Mouse (Mus musculus) midbrain, embryonic 15.5 days (tissue): ENCODE measurements around the gene Nosip. TPM values are rescaled to one million over a fixed set of nuclear protein-coding genes. Genes with fewer than 3 reads are reported as not detected.
"Not testable (repeated sequence)": the region's sequence is repeated elsewhere in the genome, so short reads cannot be mapped to it uniquely, and the experiment has no call there.

Source experiments
- ATAC-seq: fragments of 200-750 bp; cut with Nextera tagmentation; replicated peaks from 2 replicates; pipeline ENCODE4 v1.8.0; 2017; ENCODE audit warnings: moderate TSS enrichment
- H3K27ac ChIP-seq: fragments of 300-500 bp; sonication (generic); 2 replicates; pipeline ENCODE4 v1.5.1; 2015; ENCODE audit warnings: mild to moderate bottlenecking, inconsistent platforms
- H3K27me3 ChIP-seq: fragments of 300-500 bp; sonication (generic); replicated peaks from 2 replicates; pipeline ENCODE4 v1.6.1; 2015; ENCODE audit warnings: inconsistent platforms
- H3K36me3 ChIP-seq: fragments of 300-500 bp; sonication (generic); replicated peaks from 2 replicates; pipeline ENCODE4 v1.6.1; 2015; ENCODE audit warnings: inconsistent platforms
- H3K4me1 ChIP-seq: fragments of 300-500 bp; sonication (generic); 2 replicates; pipeline ENCODE4 v1.6.1; 2015; ENCODE audit warnings: inconsistent platforms
- H3K4me2 ChIP-seq: fragments of 300-500 bp; sonication (generic); 2 replicates; pipeline ENCODE4 v1.6.1; 2015; ENCODE audit warnings: inconsistent platforms, mild to moderate bottlenecking, moderate library complexity
- H3K4me3 ChIP-seq: fragments of 300-500 bp; sonication (generic); 2 replicates; pipeline ENCODE4 v1.5.1; 2015; ENCODE audit warnings: mild to moderate bottlenecking, inconsistent platforms
- H3K9ac ChIP-seq: fragments of 300-500 bp; sonication (generic); 2 replicates; pipeline ENCODE4 v1.6.1; 2015; ENCODE audit warnings: mild to moderate bottlenecking, inconsistent platforms
- H3K9me3 ChIP-seq: fragments of 300-500 bp; sonication (generic); 2 replicates; pipeline ENCODE4 v1.6.1; 2016; ENCODE audit warnings: inconsistent platforms
- WGBS: fragments of 180-500 bp; shearing (Covaris S2); methylation state at CpG from one replicate; pipeline ENCODE4 v1.1.7; 2015; ENCODE audit warnings: mixed read lengths; 5-methylcytosine and 5-hydroxymethylcytosine counted together
- polyA plus RNA-seq: library from polyadenylated mRNA; unstranded; fragments of >200 nt; fragmentation: Nextera tagmentation; extraction: Ambion mirVana; gene quantifications from 2 replicates; pipeline ENCODE4 v1.2.1, GENCODE M21; 2015

The Nosip gene
- 67.2 and 72.1 TPM in 2 replicates for polyA plus RNA-seq

DNA sequence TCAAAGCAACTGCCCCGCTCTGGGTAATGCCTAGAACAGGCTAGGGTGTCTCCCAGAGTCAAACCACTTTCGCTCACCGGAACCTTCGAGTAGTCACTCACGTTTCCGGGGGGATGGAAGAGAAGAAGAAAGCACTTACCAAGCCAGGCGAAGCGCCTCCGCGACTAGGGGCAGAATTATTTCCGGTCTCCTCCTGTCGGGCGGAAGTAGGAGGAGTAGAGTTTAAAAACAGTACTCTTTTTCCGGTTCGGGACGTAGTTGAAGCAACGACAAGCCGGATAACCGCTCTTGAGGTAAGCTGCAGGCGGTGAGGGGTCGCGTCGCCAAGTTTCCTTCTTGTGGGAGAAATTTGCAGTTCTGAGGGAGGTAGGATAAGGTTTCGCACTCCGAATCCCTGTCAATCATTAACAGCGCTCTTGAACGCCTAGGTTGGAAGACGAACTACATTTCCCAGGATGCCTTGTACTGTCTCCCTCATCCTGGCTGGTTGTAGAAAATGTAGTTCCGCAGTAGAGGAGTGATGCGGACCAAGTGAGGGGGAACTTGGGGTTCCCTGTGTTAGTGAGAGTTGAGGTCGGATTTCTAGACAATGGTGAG is at the start of gene Nosip, which contains the start of gene Prrg2:
Gene Nosip, plus strand, starts transcription at position 191 of the 597 bp plus-strand sequence.
Gene Prrg2, minus strand, starts transcription at position 439 of the 597 bp plus-strand sequence.
- peak within 1 kb of the TSS; percentile 92 for H3K27ac ChIP-seq
- under 1% methylated on average over 31 of the region's 31 CpGs for WGBS
- ATAC-seq: peak; percentile 85
- peak within 1 kb of the TSS; percentile 62 for H3K4me3 ChIP-seq
- peaks cover 49% of the 10 kb centered on the region for H3K4me1 ChIP-seq
- H3K36me3 ChIP-seq: no peaks in the 10 kb centered on the region
- H3K4me2 ChIP-seq: peak within 1 kb of the TSS; percentile 64
- no peaks in the 10 kb centered on the region for H3K9me3 ChIP-seq
- H3K9ac ChIP-seq: peak within 1 kb of the TSS; percentile 54
- no peaks in the 10 kb centered on the region for H3K27me3 ChIP-seq

DNA sequence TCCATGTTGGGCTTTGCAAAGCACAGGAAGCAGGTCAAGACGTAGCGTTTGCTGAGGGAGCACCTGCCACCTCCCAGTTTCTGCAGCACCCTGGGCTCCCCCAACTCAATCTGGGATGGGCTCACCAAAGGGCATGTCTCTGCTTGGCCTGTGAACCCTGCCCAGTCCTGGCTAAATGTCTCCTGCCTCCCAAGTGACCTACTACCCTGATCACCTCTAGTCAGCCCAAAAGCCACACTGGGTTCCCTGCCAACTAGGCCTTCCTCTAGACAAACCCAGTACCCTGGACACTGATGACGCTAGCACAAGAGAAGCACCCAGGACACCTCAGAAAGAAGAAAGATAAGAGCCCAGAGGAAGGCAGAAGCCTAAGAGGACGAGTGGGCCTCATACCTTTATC is 49.4 kb upstream of the Nosip start:
- Histone ChIP-seq H3K4me1 (peaks cover 23% of the 10 kb centered on the region), H3K27me3 (no peaks in the 10 kb centered on the region), H3K9ac (no peak overlapping the region), H3K4me2 (no peak overlapping the region), H3K27ac (no peak overlapping the region), H3K4me3 (no peak overlapping the region), H3K9me3 (no peaks in the 10 kb centered on the region), H3K36me3 (peaks cover 41% of the 10 kb centered on the region)
- no peak for ATAC-seq
- WGBS: 87% methylated on average over 4 of the region's 4 CpGs

DNA sequence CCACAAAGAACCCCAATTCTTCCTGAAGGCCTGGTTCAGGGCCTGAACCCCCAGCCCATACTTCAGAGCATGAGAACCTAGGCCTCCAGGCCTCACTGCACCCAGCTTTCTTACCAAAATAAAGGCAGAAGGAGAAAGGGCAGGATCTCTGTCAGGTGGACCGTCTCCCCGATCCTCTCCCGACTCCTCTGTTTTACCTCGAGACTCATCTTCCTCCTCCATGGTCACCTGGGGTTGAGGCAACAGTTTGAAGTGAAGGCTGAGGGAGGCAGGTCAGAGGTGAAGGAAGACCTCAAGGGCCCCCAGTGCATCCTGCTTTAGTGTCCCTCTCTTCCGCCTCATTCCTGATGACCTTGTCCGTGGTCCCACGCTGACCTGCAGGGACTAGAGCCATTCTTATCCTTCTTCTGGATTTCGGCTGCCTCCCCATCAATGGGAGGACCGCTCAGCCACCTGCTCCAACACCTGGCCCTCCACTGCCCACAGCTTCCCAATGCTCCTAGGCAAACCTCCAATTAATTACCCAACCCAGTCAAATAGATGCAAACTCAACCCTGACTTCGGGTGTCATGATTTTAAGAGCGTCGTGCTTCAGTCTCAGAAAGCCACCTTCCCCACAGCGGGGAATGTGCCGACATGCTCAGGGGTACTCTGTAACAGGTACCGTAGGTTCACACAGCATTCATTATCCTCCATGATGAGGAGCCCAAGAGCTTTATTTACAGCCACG is 48.7 kb upstream of the Nosip start:
- H3K4me1 ChIP-seq: peaks cover 27% of the 10 kb centered on the region
- H3K27ac ChIP-seq: no peak overlapping the region
- no peak for ATAC-seq
- H3K9ac ChIP-seq: no peak overlapping the region
- H3K27me3 ChIP-seq: no peaks in the 10 kb centered on the region
- WGBS: 98% methylated on average over 16 of the region's 16 CpGs
- no peak overlapping the region for H3K4me2 ChIP-seq
- peaks cover 34% of the 10 kb centered on the region for H3K36me3 ChIP-seq
- H3K9me3 ChIP-seq: no peaks in the 10 kb centered on the region
- H3K4me3 ChIP-seq: no peak overlapping the region

DNA sequence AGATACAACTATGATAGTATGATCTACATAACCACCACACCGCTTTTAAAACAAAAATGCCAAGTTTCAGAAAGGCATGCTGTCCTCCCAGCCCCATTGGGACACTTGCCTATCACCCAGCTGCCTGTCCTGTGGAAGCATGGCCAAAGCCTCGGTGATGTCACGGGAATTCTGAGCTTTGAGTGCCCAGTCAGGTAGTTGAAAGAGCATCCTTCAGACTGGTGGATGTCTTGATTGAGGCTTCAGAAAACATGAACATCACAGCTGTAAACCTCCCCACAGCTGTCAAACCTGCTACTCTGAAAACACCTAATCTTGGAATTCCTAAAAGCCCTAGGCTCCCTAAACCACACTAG is 48.2 kb upstream of the Nosip start:
- Histone ChIP-seq H3K9me3 (no peaks in the 10 kb centered on the region), H3K36me3 (peaks cover 30% of the 10 kb centered on the region), H3K4me1 (peaks cover 27% of the 10 kb centered on the region), H3K4me2 (no peak overlapping the region), H3K27ac (no peak overlapping the region), H3K27me3 (no peaks in the 10 kb centered on the region), H3K9ac (no peak overlapping the region), H3K4me3 (no peak overlapping the region)
- WGBS: 97% methylated on average over 3 of the region's 3 CpGs
- no peak for ATAC-seq

DNA sequence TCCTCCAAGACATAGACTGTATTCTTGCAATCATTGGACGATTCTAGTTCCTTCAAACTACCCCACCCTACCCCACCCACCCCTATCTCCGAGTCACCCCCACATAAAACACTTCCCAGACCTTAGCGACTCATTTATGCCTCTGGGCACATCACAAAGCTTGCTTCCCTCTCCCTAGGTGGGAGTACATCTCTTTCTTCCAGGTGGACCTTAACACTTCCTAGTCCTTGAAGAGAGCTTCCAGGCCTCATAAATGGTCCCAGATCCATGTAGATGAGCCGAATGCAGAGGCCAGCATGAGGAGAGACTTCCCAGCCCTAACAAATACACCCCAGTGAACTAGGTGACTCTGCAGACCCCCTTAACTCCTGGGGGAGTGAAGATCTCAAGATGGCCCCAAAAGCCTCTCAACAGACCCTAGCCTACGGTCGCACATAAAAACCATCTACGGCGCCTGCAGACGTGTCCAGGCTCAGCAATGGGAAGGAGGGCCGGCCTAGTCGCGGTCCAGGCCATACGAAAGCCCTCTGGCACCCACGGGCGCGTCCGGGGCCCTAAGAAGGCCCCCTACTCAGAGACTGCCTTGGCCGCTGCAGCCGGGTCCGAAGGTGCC is 46.8 kb upstream of the Nosip start:
- peaks cover 27% of the 10 kb centered on the region for H3K4me1 ChIP-seq
- no peak for ATAC-seq
- H3K9me3 ChIP-seq: no peaks in the 10 kb centered on the region
- WGBS: 3% methylated on average over 20 of the region's 20 CpGs
- peak overlapping the region; percentile 84 for H3K27ac ChIP-seq
- peaks cover 19% of the 10 kb centered on the region; the same call in 1 of the 2 replicates for H3K36me3 ChIP-seq
- H3K27me3 ChIP-seq: no peaks in the 10 kb centered on the region
- peak overlapping the region; percentile 92 for H3K4me3 ChIP-seq
- H3K9ac ChIP-seq: peak overlapping the region; percentile 95
- H3K4me2 ChIP-seq: peak overlapping the region; percentile 77

DNA sequence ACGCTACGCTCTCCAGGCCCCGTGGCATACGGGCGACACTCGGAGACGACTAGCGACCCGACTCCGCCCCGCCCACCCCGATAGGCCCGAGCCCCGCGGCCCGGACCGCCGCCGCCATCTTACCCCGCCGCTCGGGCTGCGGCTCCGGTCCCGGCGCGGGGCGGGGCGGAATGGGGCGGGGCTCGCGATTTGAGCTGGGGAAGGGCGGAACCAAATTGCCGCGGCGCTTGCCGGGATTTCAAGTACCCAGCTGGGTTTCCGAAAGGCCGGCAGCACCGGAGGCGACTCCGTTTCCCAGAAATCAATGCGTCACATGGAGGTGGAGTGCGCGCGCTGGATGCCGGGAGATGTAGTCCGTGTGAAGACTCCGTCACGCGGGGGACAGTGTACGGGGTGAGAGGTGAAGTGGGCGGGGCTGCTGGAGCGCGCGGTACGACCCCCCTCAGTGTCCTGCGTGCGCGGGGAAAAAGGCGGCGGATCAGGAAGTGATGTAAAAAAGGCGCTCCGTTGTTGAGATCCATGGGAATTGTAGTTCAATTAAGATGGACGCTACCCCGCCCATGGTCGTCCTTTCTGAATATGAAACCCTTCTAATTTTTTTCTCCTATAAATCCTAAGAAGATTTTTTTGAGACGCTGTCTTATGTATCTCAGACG is 46.1 kb upstream of the Nosip start, which contains the start of gene Scaf1:
Gene Scaf1, minus strand, starts transcription at position 407 of the 656 bp plus-strand sequence.
- peak; percentile 94 for ATAC-seq

DNA sequence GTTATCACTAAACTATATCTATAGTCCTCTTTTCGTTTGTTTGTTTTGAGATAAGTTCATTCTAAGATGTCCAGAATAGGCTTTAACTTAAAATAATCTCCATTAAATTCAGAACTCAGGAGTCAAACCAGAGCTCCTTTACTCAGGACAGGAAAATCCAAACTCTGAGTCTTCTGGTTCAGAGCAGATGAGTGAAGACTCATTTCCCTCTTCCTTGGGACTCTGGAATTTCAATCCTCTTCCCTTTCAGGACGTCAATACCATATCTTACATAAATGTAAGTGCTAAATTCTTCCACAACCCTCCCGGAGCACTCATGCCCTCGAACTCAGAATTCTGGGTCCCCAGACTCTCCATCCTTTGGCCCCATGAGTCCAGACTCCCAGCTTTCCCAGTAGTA is 45.5 kb upstream of the Nosip start:
- Histone ChIP-seq H3K27me3 (no peaks in the 10 kb centered on the region), H3K9ac (peak overlapping the region; percentile 38), H3K4me1 (peaks cover 27% of the 10 kb centered on the region), H3K27ac (peak overlapping the region; percentile 77), H3K9me3 (no peaks in the 10 kb centered on the region), H3K36me3 (peaks cover 17% of the 10 kb centered on the region; the same call in 1 of the 2 replicates), H3K4me2 (peak overlapping the region; percentile 77), H3K4me3 (peak overlapping the region; percentile 92)
- WGBS: 5% methylated on average over 4 of the region's 4 CpGs
- ATAC-seq: no peak

More for the DNA sequence above, 46.1 kb upstream of the Nosip start, which contains the start of gene Scaf1:
- no peaks in the 10 kb centered on the region for H3K9me3 ChIP-seq
- H3K4me2 ChIP-seq: peak within 1 kb of the TSS; percentile 77
- H3K27me3 ChIP-seq: no peaks in the 10 kb centered on the region
- peaks cover 19% of the 10 kb centered on the region; the same call in 1 of the 2 replicates for H3K36me3 ChIP-seq
- peaks cover 27% of the 10 kb centered on the region for H3K4me1 ChIP-seq
- peak within 1 kb of the TSS; percentile 95 for H3K9ac ChIP-seq
- peak within 1 kb of the TSS; percentile 92 for H3K4me3 ChIP-seq
- 1% methylated on average over 69 of the region's 69 CpGs for WGBS
- H3K27ac ChIP-seq: peak within 1 kb of the TSS; percentile 84

DNA sequence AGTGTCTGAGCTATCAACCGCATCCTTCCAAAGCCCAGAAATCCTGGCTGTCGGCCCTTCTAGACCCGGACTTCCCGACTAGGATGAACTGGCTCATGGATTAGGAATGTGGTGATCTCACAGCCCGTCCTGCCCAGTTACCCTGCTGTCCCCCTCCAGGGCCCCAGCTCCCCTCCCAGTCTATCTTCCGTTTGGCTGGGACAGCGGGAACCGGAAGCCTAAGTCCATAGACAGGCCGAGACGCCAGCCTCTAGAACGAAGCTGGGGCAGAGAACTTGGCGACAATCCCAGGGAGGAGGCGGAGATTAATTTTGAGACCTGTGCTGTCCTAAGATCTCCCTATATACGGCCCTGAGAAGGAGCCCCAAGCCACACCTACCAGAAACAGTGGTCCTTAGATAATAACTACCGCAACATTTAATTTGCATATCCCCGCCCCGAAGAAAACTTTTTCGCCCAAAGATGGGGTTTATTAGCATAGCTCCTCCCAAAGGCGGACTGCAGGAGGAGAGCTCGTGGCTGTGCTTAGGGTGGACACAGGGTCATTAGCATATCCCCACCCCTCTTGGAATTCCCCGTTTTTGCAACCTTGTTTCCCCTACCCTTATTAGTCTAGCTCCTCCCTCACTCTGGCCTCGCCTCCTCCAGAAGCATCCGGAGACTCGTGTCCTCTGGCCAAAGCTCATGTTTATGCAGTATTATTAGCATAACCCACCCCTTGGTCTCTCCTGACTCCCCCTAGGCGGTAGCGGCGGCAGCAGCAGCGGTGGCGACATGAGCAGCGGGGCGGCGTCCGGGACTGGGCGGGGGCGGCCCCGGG is 44.8 kb upstream of the Nosip start, which contains the start of gene Rras:
Gene Rras, plus strand, starts transcription at position 720 of the 820 bp plus-strand sequence.
- Histone ChIP-seq H3K4me2 (peak within 1 kb of the TSS; percentile 77), H3K4me3 (peak within 1 kb of the TSS; percentile 92), H3K27ac (peak within 1 kb of the TSS; percentile 77), H3K27me3 (no peaks in the 10 kb centered on the region), H3K36me3 (peaks cover 10% of the 10 kb centered on the region; the same call in 1 of the 2 replicates), H3K9ac (peak within 1 kb of the TSS; percentile 38), H3K9me3 (no peaks in the 10 kb centered on the region), H3K4me1 (peaks cover 27% of the 10 kb centered on the region)
- ATAC-seq: peak; percentile 77
- WGBS: 0% methylated on average over 36 of the region's 36 CpGs

DNA sequence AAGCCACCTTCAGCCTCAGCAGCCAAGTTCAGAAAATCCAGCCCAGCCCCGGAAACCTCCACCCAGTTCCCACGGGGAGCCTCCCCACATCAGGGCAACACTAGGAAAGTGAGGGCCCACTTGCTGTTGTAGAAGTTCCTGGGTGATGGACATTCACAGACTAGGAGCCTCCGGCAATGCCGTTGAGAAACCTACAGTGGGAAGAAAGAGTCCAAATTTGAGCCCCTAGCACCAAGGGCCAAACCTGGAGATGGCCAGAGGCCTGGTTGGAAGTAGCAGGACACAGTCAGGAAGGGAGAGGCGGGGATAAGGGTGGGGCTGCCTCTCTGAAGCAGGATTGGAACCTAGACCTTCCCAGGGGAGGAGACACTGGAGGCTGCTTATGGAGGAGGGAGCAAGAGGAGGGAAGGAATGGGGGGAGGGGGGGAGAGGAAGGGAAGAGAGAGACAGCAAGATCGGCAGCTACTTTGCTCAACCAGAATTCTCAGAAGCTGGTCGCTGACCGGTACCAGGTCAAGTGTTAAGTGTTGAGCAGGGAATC is 43.1 kb upstream of the Nosip start:
- no peak overlapping the region for H3K4me3 ChIP-seq
- WGBS: 41% methylated on average over 8 of the region's 8 CpGs

DNA sequence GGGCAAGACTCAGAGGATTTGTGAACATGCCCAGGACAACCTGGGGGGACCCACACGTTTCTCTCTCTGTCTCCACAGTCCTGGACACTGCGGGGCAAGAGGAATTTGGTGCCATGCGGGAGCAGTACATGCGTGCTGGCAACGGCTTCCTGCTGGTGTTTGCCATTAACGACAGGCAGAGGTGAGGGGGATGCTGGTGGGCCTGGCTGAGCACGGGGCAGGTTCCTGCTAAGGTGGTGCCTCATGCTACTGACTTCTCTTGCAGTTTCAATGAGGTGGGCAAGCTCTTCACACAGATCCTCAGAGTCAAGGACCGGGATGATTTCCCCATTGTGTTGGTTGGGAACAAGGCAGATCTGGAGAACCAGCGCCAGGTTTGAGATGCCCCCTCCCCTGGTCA is 42.0 kb upstream of the Nosip start:
- Histone ChIP-seq H3K4me1 (peaks cover 17% of the 10 kb centered on the region), H3K4me3 (no peak overlapping the region), H3K27ac (no peak overlapping the region), H3K9ac (no peak overlapping the region), H3K36me3 (no peaks in the 10 kb centered on the region), H3K4me2 (no peak overlapping the region), H3K27me3 (no peaks in the 10 kb centered on the region), H3K9me3 (no peaks in the 10 kb centered on the region)
- ATAC-seq: no peak
- WGBS: 83% methylated on average over 9 of the region's 9 CpGs

More for the DNA sequence above, 43.1 kb upstream of the Nosip start:
- Histone ChIP-seq H3K27ac (no peak overlapping the region), H3K4me2 (peak overlapping the region; percentile 77), H3K27me3 (no peaks in the 10 kb centered on the region), H3K36me3 (no peaks in the 10 kb centered on the region), H3K4me1 (peaks cover 27% of the 10 kb centered on the region), H3K9me3 (no peaks in the 10 kb centered on the region), H3K9ac (no peak overlapping the region)
- ATAC-seq: no peak

DNA sequence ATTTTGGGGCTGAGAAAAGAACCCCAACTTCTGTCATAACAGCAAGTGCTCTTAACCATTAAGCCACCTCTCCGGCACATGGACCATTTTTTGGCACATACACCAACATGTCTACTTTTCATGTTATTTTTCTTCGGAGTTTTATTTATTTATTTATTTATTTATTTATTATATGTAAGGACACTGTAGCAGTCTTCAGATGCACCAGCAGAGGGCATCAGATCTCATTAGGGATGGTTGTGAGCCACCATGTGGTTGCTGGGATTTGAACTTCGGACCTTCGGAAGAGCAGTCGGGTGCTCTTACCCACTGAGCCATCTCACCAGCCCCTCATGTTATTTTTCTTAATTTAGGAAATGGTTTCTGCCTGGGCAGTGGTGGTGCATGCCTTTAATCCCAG is 38.5 kb upstream of the Nosip start:
- not testable (repeated sequence) for H3K9me3 ChIP-seq, ATAC-seq, H3K9ac ChIP-seq, H3K27me3 ChIP-seq, H3K4me2 ChIP-seq, H3K4me3 ChIP-seq, H3K27ac ChIP-seq
- H3K36me3 ChIP-seq: peaks cover 15% of the 10 kb centered on the region
- WGBS: 83% methylated on average over 5 of the region's 5 CpGs
- H3K4me1 ChIP-seq: peaks cover 12% of the 10 kb centered on the region; the same call in 1 of the 2 replicates
